Mouse (Mus musculus) large intestine, adult 2 months (tissue): Measurements from ENCODE around the gene Pik3c2b. TPM values are rescaled to one million over a fixed set of nuclear protein-coding genes. Genes with fewer than 3 reads are reported as not detected.

Experiments
- polyA plus RNA-seq: library from polyadenylated mRNA; depleted of rRNA; stranded (reverse); fragments of >200 nt; gene quantifications from 2 replicates; pipeline ENCODE4 v1.2.3, GENCODE M21; 2012; rRNA removed

Gene Pik3c2b
- polyA plus RNA-seq, 1 experiment, result 20.3 TPM

Other genes with a start within 250 kb of the Pik3c2b start
- gene Lrrn2, start 165.4 kb upstream of the Pik3c2b start, polyA plus RNA-seq, result 0.85 and 1.5 TPM in 2 replicates
- 17.0 and 38.6 TPM in 2 replicates for gene Mdm4, start 15.1 kb upstream of the Pik3c2b start, polyA plus RNA-seq
- gene Ppp1r15b, start 85.5 kb downstream of the Pik3c2b start, polyA plus RNA-seq, result 26.2 and 42.7 TPM in 2 replicates
- 45.8 and 82.8 TPM in 2 replicates for gene Plekha6, start 118.5 kb downstream of the Pik3c2b start, polyA plus RNA-seq